Mouse (Mus musculus) CH12.LX (cell line): ENCODE measurements around the gene Rab17. TPM values are rescaled to one million over a fixed set of nuclear protein-coding genes. Genes with fewer than 3 reads are reported as not detected.

Source experiments
- DNase-seq: peaks from one replicate; pipeline ENCODE4 v3.0.0-alpha.2; 2013; ENCODE audit errors: extremely low read depth
- H3K27ac ChIP-seq: 2 replicates; pipeline ENCODE4 v1.5.1; 2012; ENCODE audit warnings: low read depth, mild to moderate bottlenecking, control low read depth, moderate library complexity; ENCODE audit not compliant: insufficient read depth
- H3K27me3 ChIP-seq: replicated peaks from 2 replicates; pipeline ENCODE3; 2012; ENCODE audit warnings: inconsistent platforms
- H3K36me3 ChIP-seq, 2 experiments: replicated peaks in 1 of 2; 2 replicates each; pipeline versions ENCODE3 to v1.6.1; 2012; ENCODE audit warnings: inconsistent platforms in 1 of 2, low read length in 1 of 2, mild to moderate bottlenecking in 1 of 2, mixed read lengths in 1 of 2, moderate library complexity in 1 of 2; ENCODE audit not compliant: control insufficient read depth in 1 of 2, insufficient read depth in 1 of 2
- H3K4me1 ChIP-seq, 2 experiments: 2 replicates each; pipeline ENCODE4 v1.6.1; 2012; ENCODE audit warnings: inconsistent platforms in 1 of 2, moderate library complexity in 1 of 2; ENCODE audit not compliant: insufficient read depth in 2 of 2, control insufficient read depth in 1 of 2
- H3K4me2 ChIP-seq: 2 replicates; pipeline ENCODE4 v1.6.1; 2012; ENCODE audit warnings: low read depth, mild to moderate bottlenecking, control low read depth; ENCODE audit not compliant: poor library complexity, insufficient read depth, severe bottlenecking
- H3K4me3 ChIP-seq, 3 experiments: fragments of 150-350 bp in 1 of 3; sonication (generic) in 1 of 3; replicated peaks in 1 of 3; 2 replicates each; pipeline versions ENCODE3 to v1.5.1; 2011 to 2012; ENCODE audit warnings: low read depth in 2 of 3, low read length in 2 of 3, mild to moderate bottlenecking in 2 of 3, moderate library complexity in 2 of 3, control low read depth in 1 of 3, improper control_type of control experiment in 1 of 3, inconsistent platforms in 1 of 3, mixed read lengths in 1 of 3; ENCODE audit not compliant: poor library complexity in 1 of 3
- H3K79me2 ChIP-seq: replicated peaks from 2 replicates; pipeline ENCODE4 v1.6.1; 2012; ENCODE audit warnings: mild to moderate bottlenecking, moderate library complexity; ENCODE audit not compliant: control insufficient read depth, poor library complexity, insufficient read depth, severe bottlenecking; ENCODE audit errors: extremely low read depth
- H3K9ac ChIP-seq: 2 replicates; pipeline ENCODE4 v1.6.1; 2012; ENCODE audit warnings: low read depth, mild to moderate bottlenecking, control low read depth, moderate library complexity; ENCODE audit not compliant: insufficient read depth
- H3K9me3 ChIP-seq: replicated peaks from 2 replicates; pipeline ENCODE3; 2012; ENCODE audit warnings: low read length, inconsistent platforms, mixed read lengths
- BHLHE40 ChIP-seq: IDR thresholded peaks from 2 replicates; pipeline ENCODE4 v1.6.1; 2011; ENCODE audit warnings: mild to moderate bottlenecking, low read depth, low read length, improper control_type of control experiment
- CHD1 ChIP-seq: IDR thresholded peaks from 2 replicates; pipeline ENCODE4 v1.6.1; 2012; ENCODE audit warnings: low read depth, low read length, improper control_type of control experiment, inconsistent platforms
- CTCF ChIP-seq, 2 experiments: IDR thresholded peaks in 1 of 2; conservative IDR thresholded peaks in 1 of 2; 2 replicates each; pipeline ENCODE4 v1.5.1; 2011 to 2012; ENCODE audit warnings: low read depth in 2 of 2, low read length in 2 of 2, improper control_type of control experiment in 1 of 2, inconsistent platforms in 1 of 2, mild to moderate bottlenecking in 1 of 2, moderate library complexity in 1 of 2
- E2F4 ChIP-seq: IDR thresholded peaks from 2 replicates; pipeline ENCODE4 v1.6.1; 2011; ENCODE audit warnings: low read depth, low read length, improper control_type of control experiment; ENCODE audit not compliant: insufficient replicate concordance
- GABPA ChIP-seq: IDR thresholded peaks from 2 replicates; pipeline ENCODE4 v1.6.1; 2012; ENCODE audit warnings: low read depth, low read length, improper control_type of control experiment, inconsistent platforms; ENCODE audit not compliant: insufficient replicate concordance
- HCFC1 ChIP-seq: IDR thresholded peaks from 2 replicates; pipeline ENCODE4 v1.6.1; 2012; ENCODE audit warnings: low read depth, mild to moderate bottlenecking, inconsistent platforms, low read length, improper control_type of control experiment
- JUND ChIP-seq: conservative IDR thresholded peaks from 2 replicates; pipeline ENCODE4 v1.6.1; 2011; ENCODE audit warnings: low read depth, low read length, improper control_type of control experiment
- KAT2A ChIP-seq: IDR thresholded peaks from 2 replicates; pipeline ENCODE4 v1.6.1; 2012; ENCODE audit warnings: low read length, improper control_type of control experiment, inconsistent platforms; ENCODE audit not compliant: insufficient replicate concordance
- MAFK ChIP-seq: IDR thresholded peaks from 2 replicates; pipeline ENCODE4 v1.6.1; 2011; ENCODE audit warnings: low read length, improper control_type of control experiment; ENCODE audit not compliant: insufficient replicate concordance
- MAX ChIP-seq: IDR thresholded peaks from 2 replicates; pipeline ENCODE4 v1.6.1; 2011; ENCODE audit warnings: low read length, improper control_type of control experiment
- MEF2A ChIP-seq: IDR thresholded peaks from 2 replicates; pipeline ENCODE4 v1.6.1; 2014; ENCODE audit warnings: low read depth, mild to moderate bottlenecking, inconsistent platforms, low read length, improper control_type of control experiment, borderline replicate concordance
- MXI1 ChIP-seq: IDR thresholded peaks from 2 replicates; pipeline ENCODE4 v1.6.1; 2011; ENCODE audit warnings: mild to moderate bottlenecking, low read depth, low read length, improper control_type of control experiment
- MYC ChIP-seq: IDR thresholded peaks from 2 replicates; pipeline ENCODE4 v1.6.1; 2011; ENCODE audit warnings: low read depth, mild to moderate bottlenecking, improper control_type of control experiment, low read length
- NRF1 ChIP-seq: IDR thresholded peaks from 2 replicates; pipeline ENCODE4 v1.6.1; 2014; ENCODE audit warnings: low read depth, mild to moderate bottlenecking, inconsistent platforms, low read length, improper control_type of control experiment, moderate library complexity
- PAX5 ChIP-seq: IDR thresholded peaks from 2 replicates; pipeline ENCODE4 v1.6.1; 2012; ENCODE audit warnings: low read length, inconsistent platforms, mixed read lengths
- RAD21 ChIP-seq: IDR thresholded peaks from 2 replicates; pipeline ENCODE4 v1.6.1; 2011; ENCODE audit warnings: low read depth, mild to moderate bottlenecking, low read length, improper control_type of control experiment, moderate library complexity
- SIN3A ChIP-seq: IDR thresholded peaks from 2 replicates; pipeline ENCODE4 v1.6.1; 2012; ENCODE audit warnings: low read length, improper control_type of control experiment, inconsistent platforms
- TCF12 ChIP-seq: IDR thresholded peaks from 2 replicates; pipeline ENCODE4 v1.6.1; 2014; ENCODE audit warnings: low read depth, mild to moderate bottlenecking, inconsistent platforms, low read length, improper control_type of control experiment
- USF2 ChIP-seq: conservative IDR thresholded peaks from 2 replicates; pipeline ENCODE4 v1.6.1; 2011; ENCODE audit warnings: low read depth, low read length, improper control_type of control experiment
- ZC3H11A ChIP-seq: IDR thresholded peaks from 2 replicates; pipeline ENCODE4 v1.6.1; 2012; ENCODE audit warnings: low read depth, mild to moderate bottlenecking, inconsistent platforms, low read length, improper control_type of control experiment
- ZKSCAN1 ChIP-seq: IDR thresholded peaks from 2 replicates; pipeline ENCODE4 v1.6.1; 2012; ENCODE audit warnings: low read depth, inconsistent platforms, low read length, improper control_type of control experiment, borderline replicate concordance
- ZMIZ1 ChIP-seq: IDR thresholded peaks from 2 replicates; pipeline ENCODE4 v1.6.1; 2012; ENCODE audit warnings: low read depth, mild to moderate bottlenecking, inconsistent platforms, low read length, improper control_type of control experiment
- dilution Hi-C: fragments of 300-500 bp; cut with MboI; formaldehyde crosslinking; loops from 2 replicates; pipeline ENCODE4 v1.14.3; 2020; ENCODE audit warnings: low sequenced_read_pairs; ENCODE audit not compliant: extremely low pct_unique_long_range_greater_than_20kb, extremely low pct_ligation_motif_present
- in situ Hi-C: fragments of 300-500 bp; cut with MboI; formaldehyde crosslinking; loops from 3 replicates; pipeline ENCODE4 v1.14.3; 2019; ENCODE audit warnings: low sequenced_read_pairs, low pct_ligation_motif_present, low pct_unique_long_range_greater_than_20kb, mixed read lengths
- polyA plus RNA-seq: library from polyadenylated mRNA; unstranded; fragments of >175 nt; gene quantifications from 2 replicates; pipeline ENCODE4 v1.2.1, GENCODE M21; 2012; ENCODE audit warnings: low read depth; ENCODE audit not compliant: insufficient read length
- total RNA-seq, 2 experiments: library from RNA; depleted of rRNA; stranded (reverse); fragments of 300-350 nt in 1 of 2; fragments of >200 nt in 1 of 2; gene quantifications; 2 replicates each; pipeline ENCODE4 v1.2.3; 2012 to 2014

Rab17 gene
- total and polyA plus RNA-seq, 3 experiments = 0.15 to 0.64 (median 0.59) TPM

- Histone ChIP-seq H3K4me2 (no peak overlapping the region), H3K4me3 (no peak overlapping the region), H3K4me1 (no peaks in the 10 kb centered on the region), H3K36me3 (no peaks in the 10 kb centered on the region), H3K27ac (no peak overlapping the region), H3K79me2 (no peaks in the 10 kb centered on the region), H3K9me3 (no peaks in the 10 kb centered on the region), H3K9ac (no peak overlapping the region), H3K27me3 (peaks cover 72% of the 10 kb centered on the region)
- TF ChIP-seq NRF1 = no peak
- TF ChIP-seq USF2 = no peak
- no peak for TF ChIP-seq JUND
- TF ChIP-seq CHD1 = no peak
- no peak for TF ChIP-seq ZKSCAN1
- no peak for TF ChIP-seq MEF2A
- no peak for TF ChIP-seq CTCF (conservative IDR thresholded peaks at IDR 0.05 in 1 of 2, IDR thresholded peaks at IDR 0.05 in 1 of 2; ENCODE audit: low read depth in 2 of 2, low read length in 2 of 2)
- in situ Hi-C loops = loop anchor here (10.0 kb wide), 1 partner anchor 309 kb away; no protein-coding TSS in a partner anchor
- no peak for DNase-seq
- dilution Hi-C loops = no loop called here
Measured at GRCm38 (mm10) chr1:90953688-90954087, 15.8 kb downstream of the Rab17 start.

DNA sequence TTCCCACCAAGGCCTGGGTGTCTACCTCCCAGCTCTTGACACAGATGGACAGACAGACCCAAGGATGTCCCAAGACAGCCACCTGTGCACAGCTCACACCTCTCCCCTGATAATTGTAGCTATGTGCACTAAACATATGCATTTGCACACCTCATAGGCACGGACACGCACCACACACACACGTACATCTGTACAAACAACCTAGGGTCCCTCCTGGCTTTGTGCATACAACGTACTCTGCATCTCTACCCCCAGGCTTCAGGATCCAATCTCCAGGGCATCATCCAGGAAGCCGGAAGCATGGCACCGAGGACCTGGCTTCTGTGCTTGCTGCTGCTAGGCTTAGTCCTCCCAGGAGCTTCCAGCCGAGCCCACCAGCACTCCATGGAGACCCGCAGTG lies 16.7 kb downstream of the Rab17 start, which contains the start of gene Prlh:
Gene Prlh (plus strand): TSS at position 301 of the 400 bp plus-strand sequence.
- Histone ChIP-seq H3K27me3 (peaks cover 67% of the 10 kb centered on the region), H3K9me3 (no peaks in the 10 kb centered on the region), H3K4me2 (no peak within 1 kb of the TSS), H3K79me2 (no peaks in the 10 kb centered on the region), H3K4me3 (no peak within 1 kb of the TSS), H3K4me1 (no peaks in the 10 kb centered on the region), H3K9ac (no peak within 1 kb of the TSS), H3K27ac (no peak within 1 kb of the TSS), H3K36me3 (no peaks in the 10 kb centered on the region)
- no peak for DNase-seq
- no peak for TF ChIP-seq GABPA
- TF ChIP-seq PAX5 = no peak
- TF ChIP-seq SIN3A = no peak
- no peak for TF ChIP-seq KAT2A
- TF ChIP-seq MAFK = no peak
- TF ChIP-seq ZMIZ1 = no peak
- no peak for TF ChIP-seq MXI1
- TF ChIP-seq HCFC1 = no peak
- TF ChIP-seq NRF1 = no peak
- TF ChIP-seq MAX = no peak
- TF ChIP-seq RAD21 = no peak
- no peak for TF ChIP-seq E2F4
- TF ChIP-seq ZKSCAN1 = no peak
- no peak for TF ChIP-seq ZC3H11A
- TF ChIP-seq TCF12 = no peak
- TF ChIP-seq MYC = no peak
- TF ChIP-seq BHLHE40 = no peak
- dilution Hi-C loops (no loop called here), in situ Hi-C loops (loop anchor here (10.0 kb wide), 1 partner anchor 308 kb away; no protein-coding TSS in a partner anchor)
